ENCODE assay signal across 8 mouse cellular contexts in genomic region chr4:57888978-57889377, GRCm38 (mm10). TPM values are rescaled to one million over a fixed set of nuclear protein-coding genes. Genes with fewer than 3 reads are reported as not detected.
"Had no signal": no experiment of that assay in that cellular context is flagged by ENCODE, and none has a peak within 500 bp of the region (broad histone marks: within the 10 kb centered on the region; RNA-seq: fewer than 3 reads in every experiment).

No protein-coding gene starts in this region.

RNA-seq across cellular contexts. Expression of gene D630039A03Rik, which starts 27.1 kb away (rescaled TPM):
- polyA plus RNA-seq: erythroblast, embryonic 14.5 days; forebrain, embryonic 10.5 days; forebrain, embryonic 11.5 days; forebrain, embryonic 12.5 days; forebrain, embryonic 14.5 days; forebrain, embryonic 15.5 days; forebrain, embryonic 16.5 days; forebrain, postnatal 0 days had no signal
